Mouse (Mus musculus) adrenal gland, postnatal 25 days (tissue): ENCODE results near the gene Adh1. TPM values are rescaled to one million over a fixed set of nuclear protein-coding genes. Genes with fewer than 3 reads are reported as not detected.
A peak's percentile ranks its signal among the peaks of the same experiment; 100 is the strongest.

Source experiments
- DNase-seq: peaks from one replicate; pipeline ENCODE4 v3.0.0; 2021; ENCODE audit warnings: mixed read lengths
- long read RNA-seq: library from polyadenylated mRNA; stranded (forward); transcript quantifications from one replicate; pipeline ENCODE4 v2.0.0, GENCODE M21; 2021
- total RNA-seq: library from RNA; stranded (reverse); gene quantifications from 2 replicates; pipeline ENCODE4 v1.2.3, GENCODE M21; 2021

The Adh1 gene
- 7,275 and 7,287 TPM in 2 replicates for total RNA-seq
- long read RNA-seq, transcript Adh1-201 (9 exons, 1,492 nt), result major isoform, 2,158 of 2,417 reads
- long read RNA-seq, transcript Adh1-203 (3 exons, 773 nt), result minor isoform, 5 of 2,417 reads
- long read RNA-seq, partial matches to known transcripts, result 204 of 2,417 reads
- long read RNA-seq, other reads (novel, unspliced or antisense), result 50 of 2,417 reads

DNA sequence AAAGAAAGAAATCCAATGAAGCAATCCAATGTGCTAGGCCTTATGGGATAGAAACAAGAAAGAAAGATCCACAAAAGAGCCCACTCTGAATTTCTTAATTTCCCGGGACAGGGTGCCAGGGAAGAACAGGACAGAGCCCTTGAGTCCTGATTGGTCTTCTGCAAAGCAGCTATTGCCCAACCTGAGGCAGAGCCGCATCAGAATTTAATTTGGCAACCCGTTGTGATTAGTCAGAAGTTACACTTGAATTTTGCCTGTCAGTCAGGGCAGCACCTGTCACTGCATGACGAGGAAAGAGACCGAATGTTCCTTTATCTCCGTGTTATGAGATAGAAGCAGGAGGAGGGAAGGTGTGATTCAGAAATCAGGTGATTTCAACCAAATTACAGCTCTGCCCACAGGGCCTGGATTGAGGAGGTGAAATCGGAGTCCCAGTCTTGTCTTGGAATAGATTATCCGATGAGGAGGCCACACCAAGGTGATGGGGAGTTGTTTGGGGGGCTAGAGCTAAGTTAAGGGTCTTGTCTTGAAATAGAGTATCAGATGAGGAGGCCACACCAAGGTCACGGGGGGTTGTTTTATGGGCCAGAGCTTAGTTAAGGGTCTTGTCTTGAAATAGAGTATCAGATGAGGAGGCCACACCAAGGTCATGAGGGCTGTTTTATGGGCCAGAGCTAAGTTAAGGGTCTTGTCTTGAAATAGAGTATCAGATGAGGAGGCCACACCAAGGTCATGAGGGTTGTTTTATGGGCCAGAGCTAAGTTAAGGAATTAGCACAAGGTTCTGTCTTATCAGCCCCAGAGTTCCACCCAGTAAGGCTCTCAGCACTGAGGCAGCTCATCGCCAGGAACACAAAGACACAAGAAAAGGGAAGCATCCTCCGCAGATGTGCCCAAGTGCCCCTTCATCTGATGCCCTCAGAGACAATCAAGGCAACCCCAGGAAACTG is at the start of gene Adh1:
Gene Adh1 (plus strand): TSS at position 271 of the 949 bp plus-strand sequence.
- no peak for DNase-seq

DNA sequence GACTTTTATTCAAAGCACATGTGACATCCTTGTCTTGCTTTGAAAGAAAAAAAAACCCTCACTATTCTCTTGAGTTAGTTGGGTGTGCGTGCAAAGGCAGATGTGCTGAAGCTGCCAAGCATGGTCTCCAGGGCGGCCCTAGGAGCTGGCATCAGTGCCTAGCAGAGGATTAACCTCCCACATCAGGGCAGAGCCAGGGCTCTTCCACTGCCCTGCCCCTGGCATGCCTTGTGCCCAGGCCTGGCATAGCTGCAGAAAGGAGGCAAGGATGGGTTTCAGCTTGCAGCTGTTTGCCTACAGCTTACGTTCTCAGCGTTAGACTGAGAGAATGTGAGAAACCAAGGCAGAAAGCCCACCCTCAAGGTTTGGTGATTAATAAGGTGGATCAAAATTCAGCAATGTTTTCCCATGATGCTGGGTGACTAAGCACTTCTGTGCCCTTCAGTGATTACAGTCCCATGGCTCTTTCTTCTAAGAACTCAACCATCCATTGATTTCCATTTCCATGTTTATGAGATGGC is 48.3 kb upstream of the Adh1 start:
- DNase-seq, result peak; percentile 25

GRCm38 (mm10) chr3:138215395-138215989 is 45.3 kb upstream of the Adh1 start:
- peak; percentile 46 for DNase-seq

DNA sequence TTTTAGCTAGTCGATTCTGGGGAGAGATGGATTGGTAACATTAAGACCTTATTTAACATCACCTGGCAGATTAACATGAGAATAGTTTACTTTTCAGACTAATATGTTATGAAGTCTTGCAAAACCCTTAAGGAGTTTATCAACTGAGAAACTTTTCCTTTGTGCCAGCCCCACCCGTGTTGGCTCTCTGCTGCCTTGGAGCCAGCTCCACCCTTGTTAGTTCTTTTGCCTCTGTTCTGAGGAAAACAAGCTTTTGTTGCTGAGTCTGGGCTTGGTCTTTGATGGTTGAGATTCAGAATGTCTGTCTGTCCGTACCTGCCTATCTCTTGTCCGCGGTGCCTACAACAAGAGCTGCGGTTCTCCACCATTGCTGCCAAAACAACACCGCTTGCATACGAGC is 44.7 kb upstream of the Adh1 start:
- no peak for DNase-seq

GRCm38 (mm10) chr3:138217631-138218264 is 43.0 kb upstream of the Adh1 start, which contains the start of gene Adh7:
Gene Adh7, plus strand, starts transcription at chr3:138217760.
- no peak for DNase-seq

GRCm38 (mm10) chr3:138221116-138221515 is 39.7 kb upstream of the Adh1 start:
- DNase-seq, result no peak

DNA sequence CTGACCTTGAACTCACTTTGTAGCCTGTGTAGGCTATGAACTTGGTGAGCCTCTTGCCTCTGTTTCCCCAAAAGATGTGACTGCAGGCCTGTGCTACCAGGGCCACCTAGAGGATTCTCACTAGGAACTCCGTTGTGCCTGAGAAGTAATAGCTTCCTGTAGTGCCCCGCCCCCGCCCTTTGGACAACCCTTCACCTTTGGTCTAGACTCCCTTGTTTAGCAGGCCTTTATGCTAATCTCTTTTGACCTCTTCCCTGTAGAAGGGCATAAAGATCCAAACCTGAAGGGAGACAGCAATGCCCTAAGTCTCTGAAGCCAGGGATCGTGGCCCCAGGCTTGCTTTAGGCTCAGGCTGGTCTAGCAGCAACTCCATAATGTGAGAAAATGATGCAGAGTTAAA is 38.3 kb upstream of the Adh1 start:
- DNase-seq, result no peak

GRCm38 (mm10) chr3:138222952-138223351 is 37.8 kb upstream of the Adh1 start:
- DNase-seq, result peak; percentile 58

- no peak for DNase-seq
Observed at GRCm38 (mm10) chr3:138224363-138224954, 36.3 kb upstream of the Adh1 start.

DNA sequence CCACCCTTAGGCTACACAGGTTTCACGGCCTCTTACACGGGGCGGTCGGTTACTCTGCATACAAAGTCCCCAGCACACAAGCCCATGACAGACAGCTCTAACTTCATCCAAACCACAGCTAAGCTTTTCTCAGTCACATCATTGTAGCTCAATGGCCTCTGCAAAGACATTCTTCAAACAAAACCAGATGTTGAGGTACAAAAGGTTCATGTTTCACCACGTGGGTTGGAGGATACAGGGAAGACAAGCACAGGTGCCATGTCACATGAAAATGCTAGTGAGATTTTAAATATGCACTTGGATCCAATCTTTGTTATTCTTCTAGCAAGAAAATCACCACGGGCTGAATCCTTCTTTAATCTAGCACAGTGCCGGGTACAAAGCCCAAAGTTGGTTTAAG is 35.5 kb upstream of the Adh1 start:
- no peak for DNase-seq

- peak; percentile 31 for DNase-seq
Observed at GRCm38 (mm10) chr3:138225853-138226252, 34.9 kb upstream of the Adh1 start.

GRCm38 (mm10) chr3:138226476-138226875 is 34.3 kb upstream of the Adh1 start:
- no peak for DNase-seq

DNA sequence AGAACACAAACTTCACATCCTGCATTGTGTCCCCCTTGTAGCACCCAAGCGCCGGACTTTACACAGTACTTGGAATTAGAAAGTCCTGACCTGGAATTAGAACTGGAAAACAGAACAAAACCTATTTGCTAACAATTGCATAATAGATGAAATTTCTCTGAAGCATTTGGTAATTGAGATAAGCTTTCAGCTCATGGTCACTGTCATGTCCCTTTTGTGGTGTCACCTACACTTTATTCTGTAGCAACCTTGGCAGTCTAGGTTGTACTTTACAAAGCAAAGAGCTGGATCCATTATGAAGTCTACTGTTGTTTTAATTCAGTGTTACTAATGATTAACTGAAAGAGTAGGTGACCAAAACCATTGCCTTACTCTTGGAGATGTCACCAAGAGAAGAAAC is 33.7 kb upstream of the Adh1 start:
- DNase-seq, result no peak

DNA sequence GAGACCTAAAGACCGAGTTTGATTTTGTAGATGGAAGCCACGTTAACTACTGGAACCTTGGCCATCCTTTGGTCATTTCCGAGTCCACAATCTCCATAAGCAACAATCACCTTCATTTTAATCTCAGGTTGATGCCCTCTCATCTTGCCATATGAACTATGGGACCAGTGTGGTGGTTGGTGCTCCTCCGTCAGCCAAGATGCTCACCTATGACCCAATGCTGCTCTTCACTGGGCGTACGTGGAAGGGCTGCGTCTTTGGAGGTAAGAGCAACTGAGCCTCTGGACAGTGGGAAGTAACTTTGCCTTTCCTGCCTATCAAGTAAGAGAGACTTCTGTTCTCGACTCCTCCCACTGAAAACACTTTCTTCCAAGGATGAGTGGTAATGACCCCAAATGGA is 33.0 kb upstream of the Adh1 start:
- no peak for DNase-seq

GRCm38 (mm10) chr3:138229448-138229847 is 31.3 kb upstream of the Adh1 start:
- DNase-seq, result no peak

- peak; percentile 50 for DNase-seq
Observed at GRCm38 (mm10) chr3:138230266-138230665, 30.5 kb upstream of the Adh1 start.

DNA sequence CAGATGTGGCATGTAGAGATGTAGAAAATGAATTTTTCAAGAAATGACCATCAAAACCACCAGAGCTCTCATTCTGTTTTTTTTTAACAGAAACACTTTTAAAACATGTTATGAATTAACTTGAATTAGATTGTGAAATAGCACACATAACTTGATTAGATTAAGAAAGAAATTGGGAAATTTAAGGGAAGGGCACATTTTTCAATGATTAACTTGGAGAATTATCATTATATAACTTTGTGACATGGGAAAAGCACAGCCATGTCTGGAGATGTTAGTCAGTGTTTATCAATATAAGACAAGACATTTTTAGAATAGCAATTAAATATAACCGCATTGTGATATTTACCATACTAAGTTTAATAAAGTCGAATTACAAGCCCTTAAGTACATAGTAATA is 29.3 kb upstream of the Adh1 start:
- DNase-seq, result no peak

DNA sequence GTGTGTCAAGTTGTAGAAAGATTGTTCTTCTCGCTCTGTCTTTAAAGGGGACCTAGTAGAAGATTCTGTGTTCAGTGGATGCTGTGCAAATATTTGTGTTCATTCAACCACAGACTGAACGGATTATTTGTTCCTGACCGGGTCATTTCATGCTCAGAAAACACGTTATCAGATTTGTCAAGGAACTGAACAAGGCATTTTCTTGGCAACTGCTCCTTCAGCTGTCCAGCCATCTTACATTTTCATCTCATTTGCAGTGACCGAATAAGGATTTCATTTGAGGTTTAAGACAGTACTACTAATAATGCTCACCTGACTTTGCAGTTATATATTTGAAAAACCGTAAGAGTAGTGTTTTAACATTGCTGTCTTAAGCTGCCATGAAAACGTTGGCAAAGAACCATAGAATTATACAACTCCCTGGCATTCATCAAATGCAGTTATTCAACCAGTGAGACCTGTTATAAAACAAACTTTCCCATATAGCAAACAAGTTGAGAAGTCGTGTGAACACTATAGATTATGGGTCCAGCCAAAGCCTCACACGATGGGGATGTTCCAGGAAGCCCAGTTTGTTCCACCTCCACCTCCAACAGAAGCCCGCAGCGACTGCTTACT is 24.1 kb upstream of the Adh1 start:
- no peak for DNase-seq

DNA sequence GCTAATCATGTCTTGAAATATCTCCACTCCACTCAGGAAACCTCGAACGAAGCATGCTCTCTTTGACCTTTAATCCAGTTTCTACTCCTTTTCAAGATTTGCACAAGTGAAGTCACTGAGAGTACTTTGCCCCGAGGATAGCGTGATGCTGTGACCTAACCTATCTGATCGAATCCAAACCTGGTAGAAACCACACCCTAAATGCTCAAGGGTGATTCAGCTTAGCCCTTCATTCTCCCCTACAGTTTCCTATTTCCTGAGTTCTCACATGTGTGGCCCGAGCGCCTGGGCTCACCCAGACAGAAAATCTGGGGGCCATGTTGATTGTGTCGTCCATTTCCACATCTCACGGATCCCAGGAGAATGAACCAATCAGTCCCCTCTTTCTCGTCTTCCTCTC is 22.7 kb upstream of the Adh1 start:
- no peak for DNase-seq

DNA sequence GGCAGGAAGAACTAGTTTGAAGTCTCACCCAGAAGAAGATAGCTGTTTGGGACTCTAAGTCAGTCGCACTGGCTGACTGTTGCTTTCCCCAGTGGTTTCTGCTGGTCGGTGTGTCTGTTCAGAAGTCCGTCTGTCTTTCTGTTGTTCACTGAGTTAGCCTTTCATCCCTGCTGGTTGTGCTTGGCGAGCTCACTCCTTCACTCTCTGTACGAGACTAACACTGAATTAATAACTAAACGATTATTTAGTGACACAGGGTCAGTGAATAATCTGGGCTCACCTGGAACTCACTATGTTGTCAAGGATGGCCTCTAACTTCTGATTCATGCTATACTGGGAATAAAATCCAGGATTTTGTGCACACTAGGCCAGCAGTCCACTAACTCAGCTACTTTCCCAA is 21.3 kb upstream of the Adh1 start:
- no peak for DNase-seq

DNA sequence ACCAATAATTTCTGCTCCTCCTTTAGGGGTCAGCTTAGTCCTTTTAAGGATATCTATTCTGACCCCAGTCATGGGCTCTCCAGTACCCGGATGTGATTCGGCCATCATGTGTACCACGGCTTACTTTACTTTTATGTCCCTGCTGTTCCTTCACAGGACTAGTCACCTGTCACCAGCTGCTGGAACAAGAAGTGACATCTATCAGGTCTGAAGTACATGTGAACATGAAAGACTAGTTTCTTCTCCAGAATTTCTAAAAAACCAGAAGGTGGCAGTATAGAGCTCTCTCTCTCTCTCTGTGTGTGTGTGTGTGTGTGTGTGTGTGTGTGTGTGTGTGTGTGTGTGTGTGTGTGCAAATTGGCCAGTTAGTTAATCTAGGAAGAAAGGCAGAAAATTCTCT is 20.4 kb upstream of the Adh1 start:
- no peak for DNase-seq

DNA sequence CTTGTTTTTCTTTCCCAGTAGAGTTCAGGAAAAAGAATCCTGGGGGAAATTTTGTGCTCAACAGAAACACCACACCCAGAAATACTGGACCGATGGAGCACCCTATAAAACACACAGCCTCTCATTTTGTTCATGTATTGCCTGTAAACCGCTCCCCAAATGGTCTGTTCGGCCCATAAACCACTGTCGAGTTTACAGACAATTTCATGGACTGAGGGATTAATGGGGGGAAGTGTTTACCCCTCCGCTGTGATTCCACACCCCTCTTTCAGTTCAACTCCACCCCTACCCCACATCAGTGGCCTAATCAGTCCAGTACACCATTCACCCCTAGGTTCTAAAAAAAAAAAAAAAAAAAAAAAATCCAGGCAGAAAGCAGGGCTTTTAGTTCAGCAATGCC is 19.8 kb upstream of the Adh1 start:
- DNase-seq, result no peak
